ENCODE assay signal across 8 mouse cellular contexts in genomic region chr15:97844037-97845034, GRCm38 (mm10). TPM values are rescaled to one million over a fixed set of nuclear protein-coding genes. Genes with fewer than 3 reads are reported as not detected.
DNase-seq lines count a peak whose midpoint lies in the region; ATAC-seq and TF ChIP-seq lines count a peak whose summit lies in the region.

TSS of gene Hdac7 (minus strand) at chr15:97844502.

- H3K4me3 ChIP-seq in G1E (ENCODE audit: low read depth, low read length) = peak within 1 kb of the TSS; percentile 70
- no peak within 1 kb of the TSS for H3K4me3 ChIP-seq in forebrain, embryonic 11.5 days (ENCODE audit: low read depth, low read length)
- H3K4me3 ChIP-seq in hindbrain, embryonic 10.5 days = no peak within 1 kb of the TSS
- peak within 1 kb of the TSS; percentile 47 for H3K4me3 ChIP-seq in liver, embryonic 11.5 days (ENCODE audit: low read depth, low read length)
- no peak within 1 kb of the TSS for H3K4me3 ChIP-seq in olfactory bulb, adult 2 months (ENCODE audit: insufficient read depth, low read depth, low read length)

- H3K4me1 ChIP-seq in G1E (ENCODE audit: insufficient read depth, low read depth, low read length) = peaks cover 98% of the 10 kb centered on the region
- H3K4me1 ChIP-seq in forebrain, embryonic 11.5 days (replicated peaks; ENCODE audit: control insufficient read depth, insufficient read depth, low read length) = no peaks in the 10 kb centered on the region; the same call in 1 of the 2 replicates
- H3K4me1 ChIP-seq in hindbrain, embryonic 10.5 days (replicated peaks) = peaks cover 27% of the 10 kb centered on the region
- peaks cover 62% of the 10 kb centered on the region for H3K4me1 ChIP-seq in liver, embryonic 11.5 days (replicated peaks; ENCODE audit: control insufficient read depth, insufficient read depth, low read length)
- peaks cover 7% of the 10 kb centered on the region for H3K4me1 ChIP-seq in olfactory bulb, adult 2 months (ENCODE audit: control insufficient read depth, insufficient read depth, low read length)

- peak; percentile 37 for ATAC-seq in G1E (ENCODE audit: extremely low read depth, insufficient number of reproducible peaks, low FRiP score, poor library complexity, severe bottlenecking)
- ATAC-seq in forebrain, embryonic 11.5 days (replicated peaks; ENCODE audit: low FRiP score) = no peak
- peak; percentile 79 for ATAC-seq in liver, embryonic 11.5 days (replicated peaks; ENCODE audit: low FRiP score)

- H3K9ac ChIP-seq in forebrain, embryonic 11.5 days (ENCODE audit: low read length) = no peak within 1 kb of the TSS
- H3K9ac ChIP-seq in liver, embryonic 11.5 days (ENCODE audit: low read depth, low read length) = peak within 1 kb of the TSS; percentile 74

- no peaks in the 10 kb centered on the region for H3K27me3 ChIP-seq in G1E (ENCODE audit: insufficient read depth, low read length)
- H3K27me3 ChIP-seq in forebrain, embryonic 11.5 days (ENCODE audit: control insufficient read depth, insufficient read depth, low read length) = no peaks in the 10 kb centered on the region
- peaks cover 5% of the 10 kb centered on the region for H3K27me3 ChIP-seq in hindbrain, embryonic 10.5 days (ENCODE audit: insufficient read depth, poor library complexity, severe bottlenecking)
- H3K27me3 ChIP-seq in liver, embryonic 11.5 days (replicated peaks; ENCODE audit: control insufficient read depth, insufficient read depth, low read length) = no peaks in the 10 kb centered on the region

- H3K36me3 ChIP-seq in G1E (replicated peaks) = peaks cover 33% of the 10 kb centered on the region
- H3K36me3 ChIP-seq in forebrain, embryonic 11.5 days (ENCODE audit: control insufficient read depth, insufficient read depth, low read length) = no peaks in the 10 kb centered on the region
- no peaks in the 10 kb centered on the region for H3K36me3 ChIP-seq in hindbrain, embryonic 10.5 days
- no peaks in the 10 kb centered on the region for H3K36me3 ChIP-seq in liver, embryonic 11.5 days (ENCODE audit: control insufficient read depth, insufficient read depth, low read length)

- no peak for TF ChIP-seq CTCF in G1E (IDR thresholded peaks at IDR 0.05; ENCODE audit: low read depth, low read length)
- no peak for TF ChIP-seq CTCF in olfactory bulb, adult 2 months (IDR thresholded peaks at IDR 0.05; ENCODE audit: insufficient read depth, low read depth, low read length)

- no peak within 1 kb of the TSS for H3K4me2 ChIP-seq in forebrain, embryonic 11.5 days (ENCODE audit: low read depth, low read length, severe bottlenecking)
- peak within 1 kb of the TSS; percentile 70 for H3K4me2 ChIP-seq in liver, embryonic 11.5 days

- peak; percentile 42 for DNase-seq in CD4-positive, CD25-positive, alpha-beta regulatory T cell, adult 2 months (ENCODE audit: low read depth, low spot score)
- peak; percentile 63 for DNase-seq in G1E (ENCODE audit: low spot score)
- no peak for DNase-seq in forebrain, embryonic 11.5 days (ENCODE audit: low spot score)
- no peak for DNase-seq in hindbrain, embryonic 10.5 days (ENCODE audit: low spot score)
- DNase-seq in liver, embryonic 11.5 days (ENCODE audit: low spot score) = no peak
- DNase-seq in Muller cell, postnatal 12 days (ENCODE audit: inconsistent ontology term) = no peak
- no peak for DNase-seq in kidney, adult 18-20 months

- 74% methylated on average over 19 of the region's 19 CpGs for WGBS in forebrain, embryonic 11.5 days
- WGBS in hindbrain, embryonic 10.5 days = 66% methylated on average over 19 of the region's 19 CpGs
- WGBS in liver, embryonic 11.5 days = 36% methylated on average over 19 of the region's 19 CpGs
- WGBS in olfactory bulb, adult 2 months = 81% methylated on average over 19 of the region's 19 CpGs

- no peak for TF ChIP-seq POLR2A in olfactory bulb, adult 2 months (IDR thresholded peaks at IDR 0.05; ENCODE audit: insufficient read depth, low read depth, low read length)

- H3K9me3 ChIP-seq in G1E (replicated peaks) = peaks cover 5% of the 10 kb centered on the region
- H3K9me3 ChIP-seq in forebrain, embryonic 11.5 days (ENCODE audit: control insufficient read depth, low read length) = no peaks in the 10 kb centered on the region
- H3K9me3 ChIP-seq in hindbrain, embryonic 10.5 days = no peaks in the 10 kb centered on the region
- no peaks in the 10 kb centered on the region for H3K9me3 ChIP-seq in liver, embryonic 11.5 days (ENCODE audit: control insufficient read depth, low read length)

- no peak within 1 kb of the TSS for H3K27ac ChIP-seq in forebrain, embryonic 11.5 days (ENCODE audit: low read depth, low read length)
- H3K27ac ChIP-seq in hindbrain, embryonic 10.5 days = peak within 1 kb of the TSS; percentile 16; the same call in 1 of the 2 replicates
- H3K27ac ChIP-seq in liver, embryonic 11.5 days (ENCODE audit: low read depth, low read length) = peak within 1 kb of the TSS; percentile 85
- H3K27ac ChIP-seq in olfactory bulb, adult 2 months (ENCODE audit: insufficient read depth, low read depth, low read length) = no peak within 1 kb of the TSS; the same call in 1 of the 2 replicates

RNA-seq across cellular contexts. Expression of gene Hdac7, which starts in this region (rescaled TPM):
- total RNA-seq in G1E (2014; fragmentation: Nextera tagmentation) (20.4 and 21.1 TPM in 2 replicates), G1E (2017) (3.0 and 3.9 TPM in 2 replicates)
- polyA plus RNA-seq in G1E (2012) = 117 and 164 TPM in 2 replicates
- 23.9 and 26.4 TPM in 2 replicates for polyA plus RNA-seq in forebrain, embryonic 11.5 days (2014; fragmentation: Nextera tagmentation; extraction: Ambion mirVana)
- 25.7 and 32.7 TPM in 2 replicates for polyA plus RNA-seq in hindbrain, embryonic 10.5 days (2016; fragmentation: Nextera tagmentation; extraction: Ambion mirVana)
- 28.1 and 33.5 TPM in 2 replicates for polyA plus RNA-seq in liver, embryonic 11.5 days (2014; fragmentation: Nextera tagmentation; extraction: Ambion mirVana)
- polyA plus RNA-seq in olfactory bulb, adult 2 months (2012; ENCODE audit: insufficient read depth, insufficient read length, low replicate concordance, missing spikeins) = 147 TPM in 1 of 2 replicates, not detected in the other

Comparison
In these comparisons a context has a peak if more than half of its experiments do, and no peak if none do; other contexts are left out.
1. DNase-seq: peak in CD4-positive, CD25-positive, alpha-beta regulatory T cell, adult 2 months (single experiment) and G1E (single experiment); none in forebrain, embryonic 11.5 days (single experiment), hindbrain, embryonic 10.5 days (single experiment), liver, embryonic 11.5 days (single experiment), Muller cell, postnatal 12 days (single experiment) and kidney, adult 18-20 months (single experiment).
2. H3K4me3 ChIP-seq: peak in G1E (single experiment) and liver, embryonic 11.5 days (single experiment); none in forebrain, embryonic 11.5 days (single experiment), hindbrain, embryonic 10.5 days (single experiment) and olfactory bulb, adult 2 months (single experiment).
3. H3K27ac ChIP-seq: peak in hindbrain, embryonic 10.5 days (single experiment) and liver, embryonic 11.5 days (single experiment); none in forebrain, embryonic 11.5 days (single experiment) and olfactory bulb, adult 2 months (single experiment).